Comparison of ENCODE assay signal across 8 mouse cellular contexts in the genomic region with DNA sequence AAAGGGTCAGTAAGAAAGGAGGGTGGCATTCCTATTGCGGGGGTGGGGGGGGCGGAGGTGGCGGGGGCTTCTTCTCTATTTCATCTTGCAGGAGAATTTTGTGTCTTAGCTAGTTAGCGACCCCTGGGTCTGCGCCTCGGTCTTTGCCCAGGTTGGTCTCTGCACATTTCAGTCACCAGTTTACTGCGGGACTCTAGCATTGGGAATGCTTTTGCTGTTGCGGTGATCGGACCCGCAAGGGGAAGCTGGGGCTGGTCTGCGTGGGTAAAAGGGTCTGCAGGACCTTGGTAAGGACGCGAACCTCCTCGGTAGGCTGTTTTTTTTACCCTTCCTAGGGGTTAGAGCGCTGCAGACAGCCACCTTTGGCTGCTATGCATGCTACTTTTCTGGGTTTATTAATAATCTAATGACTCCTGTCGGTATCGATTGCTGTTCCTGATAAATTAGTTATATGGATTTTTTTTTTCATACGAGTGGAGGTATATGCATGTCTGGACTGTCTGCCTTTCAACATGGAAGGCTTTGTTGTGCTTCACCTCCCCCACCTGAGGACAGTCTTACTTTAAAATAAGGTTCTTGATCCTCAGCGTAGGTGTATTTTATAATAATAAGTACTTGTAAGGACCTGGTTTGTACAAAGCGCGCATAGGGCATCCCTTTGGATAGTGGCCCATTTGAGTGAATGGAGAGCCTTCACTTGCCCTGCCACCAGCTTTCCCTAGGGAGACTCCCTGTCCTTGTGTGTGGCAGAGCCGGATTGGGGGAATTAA. TPM values are rescaled to one million over a fixed set of nuclear protein-coding genes. Genes with fewer than 3 reads are reported as not detected.
A peak's percentile ranks its signal among the peaks of the same experiment; 100 is the strongest.
DNase-seq lines count a peak whose midpoint lies in the region; ATAC-seq and TF ChIP-seq lines count a peak whose summit lies in the region.

No protein-coding gene starts in this region.

- H3K4me2 ChIP-seq in embryonic facial prominence, embryonic 11.5 days (ENCODE audit: low read depth, low read length): peak overlapping the region; percentile 96
- H3K4me2 ChIP-seq in intestine, embryonic 14.5 days (ENCODE audit: low read length): peak overlapping the region; percentile 77

- no peak for TF ChIP-seq POLR2A in heart, adult 2 months (IDR thresholded peaks at IDR 0.05; ENCODE audit: insufficient read depth, low read depth, low read length)

- peak overlapping the region; percentile 95 for H3K4me3 ChIP-seq in heart, adult 2 months
- H3K4me3 ChIP-seq in embryonic facial prominence, embryonic 11.5 days (ENCODE audit: low read depth, low read length): peak overlapping the region; percentile 97
- peak overlapping the region; percentile 77 for H3K4me3 ChIP-seq in intestine, embryonic 14.5 days (ENCODE audit: low read depth, low read length)
- peak overlapping the region; percentile 97 for H3K4me3 ChIP-seq in midbrain, embryonic 10.5 days

- peaks cover 5% of the 10 kb centered on the region; the same call in 1 of the 2 replicates for H3K79me2 ChIP-seq in heart, adult 2 months (replicated peaks; ENCODE audit: control insufficient read depth, insufficient read depth, low read length)

- 8% methylated on average over 22 of the region's 22 CpGs for WGBS in heart, adult 2 months
- 9% methylated on average over 22 of the region's 22 CpGs for WGBS in embryonic facial prominence, embryonic 11.5 days
- 8% methylated on average over 22 of the region's 22 CpGs for WGBS in intestine, embryonic 14.5 days
- WGBS in midbrain, embryonic 10.5 days: 11% methylated on average over 22 of the region's 22 CpGs

- TF ChIP-seq CTCF in heart, adult 2 months (IDR thresholded peaks at IDR 0.05): no peak

- H3K9me3 ChIP-seq in embryonic facial prominence, embryonic 11.5 days (replicated peaks; ENCODE audit: control insufficient read depth, low read length): no peaks in the 10 kb centered on the region
- H3K9me3 ChIP-seq in intestine, embryonic 14.5 days (ENCODE audit: control insufficient read depth, low read length): no peaks in the 10 kb centered on the region
- no peaks in the 10 kb centered on the region for H3K9me3 ChIP-seq in midbrain, embryonic 10.5 days (replicated peaks)

- no peak for TF ChIP-seq EP300 in heart, adult 2 months (IDR thresholded peaks at IDR 0.05; ENCODE audit: insufficient read depth, low read depth, low read length)

- H3K27me3 ChIP-seq in heart, adult 2 months (ENCODE audit: control insufficient read depth, insufficient read depth, low read length): no peaks in the 10 kb centered on the region
- no peaks in the 10 kb centered on the region for H3K27me3 ChIP-seq in embryonic facial prominence, embryonic 11.5 days (ENCODE audit: control insufficient read depth, insufficient read depth, low read length)
- no peaks in the 10 kb centered on the region for H3K27me3 ChIP-seq in intestine, embryonic 14.5 days (replicated peaks; ENCODE audit: control insufficient read depth, insufficient read depth, low read length)
- H3K27me3 ChIP-seq in midbrain, embryonic 10.5 days (ENCODE audit: low read depth, poor library complexity, severe bottlenecking): peaks cover 10% of the 10 kb centered on the region; the same call in 1 of the 2 replicates

- peak overlapping the region; percentile 97 for H3K9ac ChIP-seq in heart, adult 2 months (ENCODE audit: low read depth, low read length)
- peak overlapping the region; percentile 68 for H3K9ac ChIP-seq in embryonic facial prominence, embryonic 11.5 days (replicated peaks; ENCODE audit: low read length)
- H3K9ac ChIP-seq in intestine, embryonic 14.5 days (ENCODE audit: low read length): peak overlapping the region; percentile 97

- H3K36me3 ChIP-seq in heart, adult 2 months (ENCODE audit: control insufficient read depth, insufficient read depth, low read length): peaks cover 3% of the 10 kb centered on the region; the same call in 1 of the 2 replicates
- H3K36me3 ChIP-seq in embryonic facial prominence, embryonic 11.5 days (replicated peaks; ENCODE audit: control insufficient read depth, insufficient read depth, low read depth, low read length): no peaks in the 10 kb centered on the region
- no peaks in the 10 kb centered on the region for H3K36me3 ChIP-seq in intestine, embryonic 14.5 days (ENCODE audit: control insufficient read depth, insufficient read depth, low read length)
- no peaks in the 10 kb centered on the region for H3K36me3 ChIP-seq in midbrain, embryonic 10.5 days

- peaks cover 1% of the 10 kb centered on the region; the same call in 1 of the 2 replicates for H3K4me1 ChIP-seq in heart, adult 2 months (ENCODE audit: control insufficient read depth, insufficient read depth, low read length)
- no peaks in the 10 kb centered on the region; the same call in 1 of the 2 replicates for H3K4me1 ChIP-seq in embryonic facial prominence, embryonic 11.5 days (ENCODE audit: control insufficient read depth, insufficient read depth, low read length)
- peaks cover 11% of the 10 kb centered on the region; the same call in 1 of the 2 replicates for H3K4me1 ChIP-seq in intestine, embryonic 14.5 days (replicated peaks; ENCODE audit: control insufficient read depth, insufficient read depth, low read length)
- H3K4me1 ChIP-seq in midbrain, embryonic 10.5 days: peaks cover 18% of the 10 kb centered on the region

- intact Hi-C loops in heart, adult 2 months (cut with DNase I): loop anchor here (5.0 to 10.0 kb wide), 3 partner anchors 41 to 421 kb away; no protein-coding TSS in a partner anchor
- intact Hi-C loops in heart, postnatal 25 days (cut with DNase I): loop anchor here (5.0 kb wide), 3 partner anchors 56 to 171 kb away; no protein-coding TSS in a partner anchor

- ATAC-seq in embryonic facial prominence, embryonic 11.5 days (replicated peaks; ENCODE audit: insufficient number of reproducible peaks, low FRiP score, low TSS enrichment, low read depth): no peak
- no peak for ATAC-seq in intestine, embryonic 14.5 days (replicated peaks; ENCODE audit: low FRiP score, low TSS enrichment, low read depth)

- DNase-seq in heart, adult 2 months: no peak
- DNase-seq in heart, postnatal 25 days (ENCODE audit: low spot score): no peak
- DNase-seq in ES-CJ7 (ENCODE audit: low read depth, low spot score): peak; percentile 15
- peak; percentile 36 for DNase-seq in embryonic facial prominence, embryonic 11.5 days (ENCODE audit: low spot score)
- DNase-seq in intestine, embryonic 14.5 days (ENCODE audit: low spot score): peak; percentile 71
- DNase-seq in midbrain, embryonic 10.5 days (ENCODE audit: low spot score): peak; percentile 40
- DNase-seq in thymus, postnatal 25 days: peak; percentile 35
- no peak for DNase-seq in layer of hippocampus, adult 9-10 months (ENCODE audit: low spot score)

- peak overlapping the region; percentile 12; the same call in 1 of the 2 replicates for H3K27ac ChIP-seq in heart, adult 2 months
- no peak overlapping the region for H3K27ac ChIP-seq in embryonic facial prominence, embryonic 11.5 days (replicated peaks; ENCODE audit: low read depth, low read length)
- H3K27ac ChIP-seq in intestine, embryonic 14.5 days (ENCODE audit: low read depth): no peak overlapping the region
- H3K27ac ChIP-seq in midbrain, embryonic 10.5 days (replicated peaks): peak overlapping the region; percentile 98; the same call in 1 of the 2 replicates

RNA-seq across cellular contexts. Expression of a gene that starts 2.0 kb away (rescaled TPM):
- 10 to 100 TPM; 64.6 to 74.4 TPM for total RNA-seq in heart, adult 2 months (2021)
- polyA plus RNA-seq in heart, adult 2 months (2012; rRNA removed): 15.1 and 28.2 TPM in 2 replicates
- total RNA-seq in heart, postnatal 25 days (2021): 10 to 100 TPM; 67.8 to 71.3 TPM
- 92.0 and 94.1 TPM in 2 replicates for polyA plus RNA-seq in embryonic facial prominence, embryonic 11.5 days (2014; fragmentation: Nextera tagmentation; extraction: Ambion mirVana)
- 171 and 173 TPM in 2 replicates for polyA plus RNA-seq in intestine, embryonic 14.5 days (2014; fragmentation: Nextera tagmentation; extraction: Ambion mirVana)
- 80.8 and 83.9 TPM in 2 replicates for polyA plus RNA-seq in midbrain, embryonic 10.5 days (2016; fragmentation: Nextera tagmentation; extraction: Ambion mirVana)

Comparison
In these comparisons a context has a peak if more than half of its experiments do, and no peak if none do; other contexts are left out.
1. DNase-seq: peak in ES-CJ7 (single experiment), embryonic facial prominence, embryonic 11.5 days (single experiment), intestine, embryonic 14.5 days (single experiment), midbrain, embryonic 10.5 days (single experiment) and thymus, postnatal 25 days (single experiment); none in heart, adult 2 months (0 of 2), heart, postnatal 25 days (single experiment) and layer of hippocampus, adult 9-10 months (single experiment).
2. H3K27ac ChIP-seq: peak in heart, adult 2 months (single experiment) and midbrain, embryonic 10.5 days (single experiment); none in embryonic facial prominence, embryonic 11.5 days (single experiment) and intestine, embryonic 14.5 days (single experiment).
3. Peak in every context shown above with its lines, with median percentiles within 50 percentile points of each other: H3K4me3 ChIP-seq and H3K9ac ChIP-seq.